Mouse (Mus musculus): ENCODE measurements around the gene Nfic. TPM values are rescaled to one million over a fixed set of nuclear protein-coding genes. Genes with fewer than 3 reads are reported as not detected.

The Nfic gene
- polyA plus RNA-seq, 1 experiment from 2014 or later, result 21.4 TPM

- no peaks in the 10 kb centered on the region for H3K36me3 ChIP-seq (ENCODE audit: control insufficient read depth, insufficient read depth, low read length)
- H3K4me2 ChIP-seq, result no peak overlapping the region
- peaks cover 88% of the 10 kb centered on the region for H3K27me3 ChIP-seq (replicated peaks; ENCODE audit: control insufficient read depth, insufficient read depth, low read length)
- H3K9me3 ChIP-seq (ENCODE audit: control insufficient read depth, low read length), result no peaks in the 10 kb centered on the region
- H3K4me1 ChIP-seq (replicated peaks; ENCODE audit: control insufficient read depth, insufficient read depth, low read length), result peaks cover 14% of the 10 kb centered on the region
- no peak for ATAC-seq (replicated peaks; ENCODE audit: low FRiP score)
- 64% methylated on average over 2 of the region's 2 CpGs for WGBS
- no peak overlapping the region for H3K27ac ChIP-seq (ENCODE audit: low read depth, low read length)
- no peak for DNase-seq (ENCODE audit: low spot score)
- no peak overlapping the region for H3K4me3 ChIP-seq (ENCODE audit: low read depth, low read length)
- H3K9ac ChIP-seq (ENCODE audit: low read depth, low read length), result no peak overlapping the region
Measured at GRCm38 (mm10) chr10:81466066-81466465, 10.6 kb upstream of the Nfic start.

GRCm38 (mm10) chr10:81465265-81465645, 9.8 kb upstream of the Nfic start:
- WGBS, result 2% methylated on average over 5 of the region's 5 CpGs
- Histone ChIP-seq H3K4me2 (peak overlapping the region; percentile 72), H3K4me1 (replicated peaks; ENCODE audit: control insufficient read depth, insufficient read depth, low read length) (peaks cover 14% of the 10 kb centered on the region)

GRCm38 (mm10) chr10:81464405-81465264, 9.2 kb upstream of the Nfic start:
- H3K27me3 ChIP-seq (replicated peaks; ENCODE audit: control insufficient read depth, insufficient read depth, low read length), result peaks cover 88% of the 10 kb centered on the region

More at GRCm38 (mm10) chr10:81465265-81465645, 9.8 kb upstream of the Nfic start:
- DNase-seq (ENCODE audit: low spot score) (no peak), ATAC-seq (replicated peaks; ENCODE audit: low FRiP score) (peak; percentile 48)
- Histone ChIP-seq H3K27me3 (replicated peaks; ENCODE audit: control insufficient read depth, insufficient read depth, low read length) (peaks cover 88% of the 10 kb centered on the region), H3K4me3 (ENCODE audit: low read depth, low read length) (no peak overlapping the region), H3K9me3 (ENCODE audit: control insufficient read depth, low read length) (no peaks in the 10 kb centered on the region), H3K36me3 (ENCODE audit: control insufficient read depth, insufficient read depth, low read length) (no peaks in the 10 kb centered on the region), H3K27ac (ENCODE audit: low read depth, low read length) (no peak overlapping the region), H3K9ac (ENCODE audit: low read depth, low read length) (no peak overlapping the region)

GRCm38 (mm10) chr10:81463531-81463930, 8.1 kb upstream of the Nfic start:
- H3K9me3 ChIP-seq (ENCODE audit: control insufficient read depth, low read length), result no peaks in the 10 kb centered on the region
- peaks cover 96% of the 10 kb centered on the region for H3K27me3 ChIP-seq (replicated peaks; ENCODE audit: control insufficient read depth, insufficient read depth, low read length)
- WGBS, result 47% methylated on average over 4 of the region's 4 CpGs
- no peaks in the 10 kb centered on the region for H3K36me3 ChIP-seq (ENCODE audit: control insufficient read depth, insufficient read depth, low read length)
- no peak overlapping the region; the same call in 1 of the 2 replicates for H3K4me3 ChIP-seq (ENCODE audit: low read depth, low read length)
- H3K4me1 ChIP-seq (replicated peaks; ENCODE audit: control insufficient read depth, insufficient read depth, low read length), result peaks cover 14% of the 10 kb centered on the region
- H3K27ac ChIP-seq (ENCODE audit: low read depth, low read length), result no peak overlapping the region
- ATAC-seq (replicated peaks; ENCODE audit: low FRiP score) (no peak), DNase-seq (ENCODE audit: low spot score) (no peak)
- peak overlapping the region; percentile 72 for H3K4me2 ChIP-seq
- H3K9ac ChIP-seq (ENCODE audit: low read depth, low read length), result no peak overlapping the region

More at GRCm38 (mm10) chr10:81464405-81465264, 9.2 kb upstream of the Nfic start:
- Histone ChIP-seq H3K27ac (ENCODE audit: low read depth, low read length) (no peak overlapping the region), H3K9ac (ENCODE audit: low read depth, low read length) (no peak overlapping the region), H3K4me3 (ENCODE audit: low read depth, low read length) (peak overlapping the region; percentile 37), H3K9me3 (ENCODE audit: control insufficient read depth, low read length) (no peaks in the 10 kb centered on the region), H3K36me3 (ENCODE audit: control insufficient read depth, insufficient read depth, low read length) (no peaks in the 10 kb centered on the region), H3K4me2 (peak overlapping the region; percentile 72), H3K4me1 (replicated peaks; ENCODE audit: control insufficient read depth, insufficient read depth, low read length) (peaks cover 14% of the 10 kb centered on the region)
- 2% methylated on average over 32 of the region's 33 CpGs for WGBS
- peak; percentile 85 for ATAC-seq (replicated peaks; ENCODE audit: low FRiP score)
- DNase-seq (ENCODE audit: low spot score), result peak; percentile 87

- WGBS, result 75% methylated on average over 7 of the region's 7 CpGs
Measured at GRCm38 (mm10) chr10:81462917-81463316, 7.5 kb upstream of the Nfic start.

GRCm38 (mm10) chr10:81462415-81462804, 7.0 kb upstream of the Nfic start:
- DNase-seq (ENCODE audit: low spot score) (no peak), ATAC-seq (replicated peaks; ENCODE audit: low FRiP score) (no peak)
- Histone ChIP-seq H3K9ac (ENCODE audit: low read depth, low read length) (no peak overlapping the region), H3K4me3 (ENCODE audit: low read depth, low read length) (no peak overlapping the region), H3K36me3 (ENCODE audit: control insufficient read depth, insufficient read depth, low read length) (no peaks in the 10 kb centered on the region), H3K4me1 (replicated peaks; ENCODE audit: control insufficient read depth, insufficient read depth, low read length) (peaks cover 14% of the 10 kb centered on the region), H3K9me3 (ENCODE audit: control insufficient read depth, low read length) (no peaks in the 10 kb centered on the region), H3K27me3 (replicated peaks; ENCODE audit: control insufficient read depth, insufficient read depth, low read length) (peaks cover 96% of the 10 kb centered on the region), H3K27ac (ENCODE audit: low read depth, low read length) (no peak overlapping the region), H3K4me2 (no peak overlapping the region; the same call in 1 of the 2 replicates)
- WGBS, result 30% methylated on average over 7 of the region's 7 CpGs

More at GRCm38 (mm10) chr10:81462917-81463316, 7.5 kb upstream of the Nfic start:
- Histone ChIP-seq H3K4me1 (replicated peaks; ENCODE audit: control insufficient read depth, insufficient read depth, low read length) (peaks cover 14% of the 10 kb centered on the region), H3K36me3 (ENCODE audit: control insufficient read depth, insufficient read depth, low read length) (no peaks in the 10 kb centered on the region), H3K4me2 (no peak overlapping the region; the same call in 1 of the 2 replicates), H3K9ac (ENCODE audit: low read depth, low read length) (no peak overlapping the region), H3K27ac (ENCODE audit: low read depth, low read length) (no peak overlapping the region), H3K27me3 (replicated peaks; ENCODE audit: control insufficient read depth, insufficient read depth, low read length) (peaks cover 96% of the 10 kb centered on the region), H3K9me3 (ENCODE audit: control insufficient read depth, low read length) (no peaks in the 10 kb centered on the region), H3K4me3 (ENCODE audit: low read depth, low read length) (no peak overlapping the region)
- no peak for DNase-seq (ENCODE audit: low spot score)
- ATAC-seq (replicated peaks; ENCODE audit: low FRiP score), result no peak

GRCm38 (mm10) chr10:81461673-81462414, 6.4 kb upstream of the Nfic start:
- 5% methylated on average over 16 of the region's 16 CpGs for WGBS
- Histone ChIP-seq H3K27me3 (replicated peaks; ENCODE audit: control insufficient read depth, insufficient read depth, low read length) (peaks cover 96% of the 10 kb centered on the region), H3K9ac (ENCODE audit: low read depth, low read length) (no peak overlapping the region), H3K4me2 (peak overlapping the region; percentile 31; the same call in 1 of the 2 replicates), H3K27ac (ENCODE audit: low read depth, low read length) (no peak overlapping the region), H3K9me3 (ENCODE audit: control insufficient read depth, low read length) (no peaks in the 10 kb centered on the region), H3K4me1 (replicated peaks; ENCODE audit: control insufficient read depth, insufficient read depth, low read length) (peaks cover 14% of the 10 kb centered on the region), H3K4me3 (ENCODE audit: low read depth, low read length) (peak overlapping the region; percentile 15; the same call in 1 of the 2 replicates), H3K36me3 (ENCODE audit: control insufficient read depth, insufficient read depth, low read length) (no peaks in the 10 kb centered on the region)
- no peak for DNase-seq (ENCODE audit: low spot score)
- ATAC-seq (replicated peaks; ENCODE audit: low FRiP score), result no peak

- no peak for ATAC-seq (replicated peaks; ENCODE audit: low FRiP score)
- WGBS, result 34% methylated on average over 11 of the region's 11 CpGs
Measured at GRCm38 (mm10) chr10:81460951-81461350, 5.5 kb upstream of the Nfic start.

More at GRCm38 (mm10) chr10:81460951-81461350, 5.5 kb upstream of the Nfic start:
- peaks cover 14% of the 10 kb centered on the region for H3K4me1 ChIP-seq (replicated peaks; ENCODE audit: control insufficient read depth, insufficient read depth, low read length)
- no peak overlapping the region for H3K27ac ChIP-seq (ENCODE audit: low read depth, low read length)
- H3K4me2 ChIP-seq, result no peak overlapping the region
- H3K36me3 ChIP-seq (ENCODE audit: control insufficient read depth, insufficient read depth, low read length), result no peaks in the 10 kb centered on the region
- no peak overlapping the region for H3K4me3 ChIP-seq (ENCODE audit: low read depth, low read length)
- no peak overlapping the region for H3K9ac ChIP-seq (ENCODE audit: low read depth, low read length)
- no peak for DNase-seq (ENCODE audit: low spot score)
- no peaks in the 10 kb centered on the region for H3K9me3 ChIP-seq (ENCODE audit: control insufficient read depth, low read length)
- H3K27me3 ChIP-seq (replicated peaks; ENCODE audit: control insufficient read depth, insufficient read depth, low read length), result peaks cover 96% of the 10 kb centered on the region
